Mouse (Mus musculus) left cerebral cortex, postnatal 25 days (tissue): ENCODE results near the gene Tmem208. TPM values are rescaled to one million over a fixed set of nuclear protein-coding genes. Genes with fewer than 3 reads are reported as not detected.

Experiments used
- DNase-seq, 2 experiments: peaks; one replicate each; pipeline ENCODE4 v3.0.0; 2022; ENCODE audit warnings: low spot score in 2 of 2, mixed read lengths in 1 of 2
- intact Hi-C: fragments of 180-260 bp; cut with DNase I; formaldehyde crosslinking; loops from one replicate; pipeline ENCODE4 v1.15.1; 2025
- total RNA-seq, 2 experiments: library from RNA; stranded (reverse); gene quantifications; 2 replicates each; pipeline ENCODE4 v1.2.3; 2021

Tmem208 gene
- total RNA-seq, 2 experiments from 2014 or later, result 39.8 to 41.7 TPM

- intact Hi-C loops, result no loop called here
- DNase-seq, result no peak
These were observed 8.2 kb upstream of the Tmem208 start for GRCm38 (mm10) chr8:105317941-105318340.

GRCm38 (mm10) chr8:105318662-105319190 is 7.4 kb upstream of the Tmem208 start:
- intact Hi-C loops, result no loop called here
- DNase-seq, result peak in 1 of 2 experiments; percentile 43

- intact Hi-C loops, result no loop called here
- no peak for DNase-seq
These were observed 3.0 kb upstream of the Tmem208 start for GRCm38 (mm10) chr8:105323183-105323582.

GRCm38 (mm10) chr8:105325641-105326093 is 487 bp upstream of the Tmem208 start:
- intact Hi-C loops, result loop anchor here (2.0 kb wide), 1 partner anchor 23 kb away; the partner anchor contains the start of gene Slc9a5
- DNase-seq, result no peak

GRCm38 (mm10) chr8:105326968-105327367 is 814 bp downstream of the Tmem208 start:
- intact Hi-C loops, result loop anchor here (2.0 kb wide), 1 partner anchor 22 kb away; the partner anchor contains the start of gene Slc9a5
- no peak for DNase-seq

GRCm38 (mm10) chr8:105330325-105330724 is 4.2 kb downstream of the Tmem208 start:
- intact Hi-C loops, result no loop called here
- no peak for DNase-seq

GRCm38 (mm10) chr8:105331469-105331868 is 5.3 kb downstream of the Tmem208 start:
- intact Hi-C loops, result no loop called here
- DNase-seq, result no peak

GRCm38 (mm10) chr8:105331931-105332330 is 5.8 kb downstream of the Tmem208 start:
- intact Hi-C loops, result no loop called here
- DNase-seq, result no peak

GRCm38 (mm10) chr8:105332523-105332922 is 6.4 kb downstream of the Tmem208 start:
- DNase-seq, result no peak
- intact Hi-C loops, result no loop called here

- DNase-seq, result no peak
- intact Hi-C loops, result no loop called here
These were observed 10.4 kb downstream of the Tmem208 start for GRCm38 (mm10) chr8:105336373-105337130.

GRCm38 (mm10) chr8:105338992-105339391 is 12.8 kb downstream of the Tmem208 start:
- no peak for DNase-seq
- intact Hi-C loops, result no loop called here

- no peak for DNase-seq
- intact Hi-C loops, result no loop called here
These were observed 13.9 kb downstream of the Tmem208 start for GRCm38 (mm10) chr8:105339886-105340635.

- no peak for DNase-seq
- intact Hi-C loops, result no loop called here
These were observed 15.2 kb downstream of the Tmem208 start for GRCm38 (mm10) chr8:105341399-105341798.

- intact Hi-C loops, result no loop called here
- DNase-seq, result no peak
These were observed 16.6 kb downstream of the Tmem208 start for GRCm38 (mm10) chr8:105342768-105343167.

GRCm38 (mm10) chr8:105343791-105344574 is 17.8 kb downstream of the Tmem208 start:
- intact Hi-C loops, result no loop called here
- DNase-seq, result no peak

- intact Hi-C loops, result no loop called here
- peak in 1 of 2 experiments; percentile 28 for DNase-seq
These were observed 19.2 kb downstream of the Tmem208 start for GRCm38 (mm10) chr8:105345061-105345975.

GRCm38 (mm10) chr8:105346611-105347427 is 20.7 kb downstream of the Tmem208 start:
- peak; percentile 21 to 60 for DNase-seq
- intact Hi-C loops, result no loop called here
